Mouse (Mus musculus): ENCODE measurements around the gene Fkbp4.

DNA sequence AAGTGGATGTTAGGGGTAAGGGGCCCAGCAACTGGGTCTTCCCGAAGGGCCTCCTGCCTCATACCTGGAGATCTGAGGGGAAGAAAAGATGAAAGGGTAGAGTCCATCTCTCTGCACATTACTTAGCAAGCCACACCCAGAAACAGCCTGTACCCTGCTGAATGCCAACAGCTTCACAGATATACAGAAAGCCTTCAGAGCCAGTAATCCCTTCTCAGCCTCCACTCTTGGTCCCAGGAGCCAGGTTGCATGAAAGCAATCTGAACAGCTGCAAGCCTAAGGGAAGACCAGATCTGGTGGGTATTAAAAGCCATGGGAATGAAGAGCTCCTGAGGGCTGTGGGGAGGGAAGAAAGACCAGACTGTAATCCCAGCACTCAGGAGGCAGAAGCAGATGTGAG is 49.3 kb downstream of the Fkbp4 start:
- TF ChIP-seq CTCF (IDR thresholded peaks at IDR 0.05) = no peak
- no peak for TF ChIP-seq POLR2A (IDR thresholded peaks at IDR 0.05; ENCODE audit: insufficient read depth, low read depth, low read length)
- TF ChIP-seq EP300 (IDR thresholded peaks at IDR 0.05; ENCODE audit: insufficient read depth, low read depth, low read length) = no peak
